Mouse (Mus musculus) heart, embryonic 11.5 days (tissue): ENCODE data around the gene Gng8. TPM values are rescaled to one million over a fixed set of nuclear protein-coding genes. Genes with fewer than 3 reads are reported as not detected.

Source experiments
- ATAC-seq: fragments of 200-750 bp; cut with Nextera tagmentation; replicated peaks from 2 replicates; pipeline ENCODE4 v1.8.0; 2017; ENCODE audit warnings: moderate library complexity; ENCODE audit not compliant: insufficient number of reproducible peaks, low FRiP score, low TSS enrichment
- H3K27ac ChIP-seq: fragments of 300-500 bp; sonication (generic); 2 replicates; pipeline ENCODE4 v1.5.1; 2014; ENCODE audit warnings: mild to moderate bottlenecking, low read depth, low read length
- H3K27me3 ChIP-seq: fragments of 300-500 bp; sonication (generic); 2 replicates; pipeline ENCODE4 v1.6.1; 2014; ENCODE audit warnings: mild to moderate bottlenecking, low read length, mixed read lengths; ENCODE audit not compliant: control insufficient read depth, insufficient read depth
- H3K36me3 ChIP-seq: fragments of 300-500 bp; sonication (generic); 2 replicates; pipeline ENCODE4 v1.6.1; 2014; ENCODE audit warnings: mild to moderate bottlenecking, low read length, moderate library complexity, mixed read lengths; ENCODE audit not compliant: control insufficient read depth, insufficient read depth
- H3K4me1 ChIP-seq: fragments of 300-500 bp; sonication (generic); 2 replicates; pipeline ENCODE4 v1.6.1; 2014; ENCODE audit warnings: low read length; ENCODE audit not compliant: control insufficient read depth, insufficient read depth
- H3K4me2 ChIP-seq: fragments of 300-500 bp; sonication (generic); 2 replicates; pipeline ENCODE4 v1.6.1; 2014; ENCODE audit warnings: mild to moderate bottlenecking, moderate library complexity
- H3K4me3 ChIP-seq: fragments of 300-500 bp; sonication (generic); 2 replicates; pipeline ENCODE4 v1.5.1; 2014; ENCODE audit warnings: low read depth, low read length
- H3K9ac ChIP-seq: fragments of 300-500 bp; sonication (generic); 2 replicates; pipeline ENCODE4 v1.6.1; 2014; ENCODE audit warnings: mild to moderate bottlenecking, low read depth, low read length, moderate library complexity
- H3K9me3 ChIP-seq: fragments of 300-500 bp; sonication (generic); replicated peaks from 2 replicates; pipeline ENCODE4 v1.6.1; 2016; ENCODE audit warnings: low read length; ENCODE audit not compliant: control insufficient read depth
- WGBS: fragments of 180-500 bp; shearing (Covaris S2); extraction: QIAGEN DNeasy Blood & Tissue Kit; methylation state at CpG from one replicate; pipeline ENCODE4 v1.1.7; 2014; ENCODE audit not compliant: insufficient replicate concordance; 5-methylcytosine and 5-hydroxymethylcytosine counted together
- polyA plus RNA-seq: library from polyadenylated mRNA; unstranded; fragments of >200 nt; fragmentation: Nextera tagmentation; extraction: Ambion mirVana; gene quantifications from 2 replicates; pipeline ENCODE4 v1.2.1, GENCODE M21; 2014

Gng8 gene
- polyA plus RNA-seq, 1 experiment from 2014 or later: 4.2 TPM

- H3K4me2 ChIP-seq: no peak overlapping the region
- no peak for ATAC-seq
- no peak overlapping the region for H3K4me3 ChIP-seq
- peaks cover 31% of the 10 kb centered on the region for H3K36me3 ChIP-seq
- H3K27me3 ChIP-seq: peaks cover 18% of the 10 kb centered on the region
- no peak overlapping the region for H3K9ac ChIP-seq
- H3K9me3 ChIP-seq: no peaks in the 10 kb centered on the region
- WGBS: 37% methylated on average over 10 of the region's 10 CpGs
- H3K27ac ChIP-seq: no peak overlapping the region
- H3K4me1 ChIP-seq: peaks cover 9% of the 10 kb centered on the region
These were observed 22.3 kb downstream of the Gng8 start for GRCm38 (mm10) chr7:16913806-16914452.

- peaks cover 35% of the 10 kb centered on the region for H3K36me3 ChIP-seq
- WGBS: 84% methylated on average over 18 of the region's 18 CpGs
These were observed 23.1 kb downstream of the Gng8 start for GRCm38 (mm10) chr7:16914453-16915343.

GRCm38 (mm10) chr7:16915461-16916340 is 24.1 kb downstream of the Gng8 start:
- Histone ChIP-seq H3K27ac (no peak overlapping the region), H3K9ac (no peak overlapping the region), H3K4me2 (no peak overlapping the region), H3K36me3 (peaks cover 35% of the 10 kb centered on the region), H3K4me3 (no peak overlapping the region), H3K27me3 (peaks cover 6% of the 10 kb centered on the region), H3K4me1 (peaks cover 15% of the 10 kb centered on the region), H3K9me3 (no peaks in the 10 kb centered on the region)
- no peak for ATAC-seq
- 87% methylated on average over 32 of the region's 32 CpGs for WGBS

More at GRCm38 (mm10) chr7:16914453-16915343, 23.1 kb downstream of the Gng8 start:
- Histone ChIP-seq H3K27me3 (peaks cover 11% of the 10 kb centered on the region), H3K4me2 (no peak overlapping the region), H3K9ac (no peak overlapping the region), H3K27ac (no peak overlapping the region), H3K4me1 (peaks cover 6% of the 10 kb centered on the region), H3K4me3 (no peak overlapping the region), H3K9me3 (no peaks in the 10 kb centered on the region)
- ATAC-seq: no peak

- Histone ChIP-seq H3K4me3 (no peak overlapping the region), H3K36me3 (peaks cover 35% of the 10 kb centered on the region), H3K27ac (no peak overlapping the region), H3K9me3 (no peaks in the 10 kb centered on the region), H3K9ac (no peak overlapping the region), H3K4me2 (no peak overlapping the region), H3K27me3 (peaks cover 6% of the 10 kb centered on the region), H3K4me1 (peaks cover 24% of the 10 kb centered on the region)
- ATAC-seq: no peak
- WGBS: 63% methylated on average over 30 of the region's 30 CpGs
These were observed 25.0 kb downstream of the Gng8 start for GRCm38 (mm10) chr7:16916342-16917265.

- no peaks in the 10 kb centered on the region for H3K9me3 ChIP-seq
- no peak overlapping the region for H3K4me3 ChIP-seq
- no peak for ATAC-seq
- 72% methylated on average over 11 of the region's 11 CpGs for WGBS
- H3K9ac ChIP-seq: no peak overlapping the region
- peaks cover 3% of the 10 kb centered on the region; the same call in 1 of the 2 replicates for H3K27me3 ChIP-seq
- no peak overlapping the region for H3K4me2 ChIP-seq
- H3K36me3 ChIP-seq: peaks cover 35% of the 10 kb centered on the region
- no peak overlapping the region for H3K27ac ChIP-seq
- H3K4me1 ChIP-seq: peaks cover 32% of the 10 kb centered on the region
These were observed 25.9 kb downstream of the Gng8 start for GRCm38 (mm10) chr7:16917447-16917846.

GRCm38 (mm10) chr7:16918014-16918413 is 26.4 kb downstream of the Gng8 start:
- WGBS: 89% methylated on average over 9 of the region's 9 CpGs
- no peak for ATAC-seq
- H3K36me3 ChIP-seq: peaks cover 35% of the 10 kb centered on the region
- no peak overlapping the region for H3K27ac ChIP-seq
- no peak overlapping the region for H3K9ac ChIP-seq
- no peak overlapping the region for H3K4me2 ChIP-seq
- no peak overlapping the region for H3K4me3 ChIP-seq
- H3K4me1 ChIP-seq: peaks cover 36% of the 10 kb centered on the region
- H3K9me3 ChIP-seq: no peaks in the 10 kb centered on the region
- no peaks in the 10 kb centered on the region for H3K27me3 ChIP-seq

GRCm38 (mm10) chr7:16918670-16919069 is 27.1 kb downstream of the Gng8 start:
- Histone ChIP-seq H3K4me3 (no peak overlapping the region), H3K27me3 (no peaks in the 10 kb centered on the region), H3K4me2 (no peak overlapping the region), H3K36me3 (peaks cover 35% of the 10 kb centered on the region), H3K9ac (no peak overlapping the region), H3K9me3 (no peaks in the 10 kb centered on the region), H3K4me1 (peaks cover 36% of the 10 kb centered on the region), H3K27ac (no peak overlapping the region)
- 87% methylated on average over 3 of the region's 3 CpGs for WGBS
- no peak for ATAC-seq
